Mouse (Mus musculus): ENCODE results near the gene Fgf3.

DNA sequence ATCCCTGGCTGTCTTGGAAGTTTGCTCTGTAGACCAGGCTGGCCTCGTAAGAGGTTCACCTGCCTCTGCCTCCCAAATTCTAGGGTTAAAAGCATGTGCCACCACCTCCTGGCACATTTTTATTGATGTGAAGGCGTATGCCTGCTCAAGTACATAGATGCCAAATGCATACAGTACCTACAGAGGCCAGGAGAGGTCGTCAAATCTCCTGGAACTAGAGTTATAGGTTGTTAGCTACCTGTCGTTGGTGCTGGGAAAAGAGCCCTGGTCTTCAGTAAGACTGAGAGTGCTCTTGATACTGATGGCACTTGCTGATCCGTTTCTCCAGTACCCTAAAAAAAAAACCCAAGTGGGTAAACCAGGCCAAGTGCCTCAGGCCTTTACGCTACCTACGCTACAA is 46.5 kb upstream of the Fgf3 start:
- no peak for TF ChIP-seq POLR2A (IDR thresholded peaks at IDR 0.05; ENCODE audit: low read depth, low read length)
- no peak for TF ChIP-seq CTCF (IDR thresholded peaks at IDR 0.05; ENCODE audit: borderline replicate concordance, insufficient read depth, low read length)

All from embryonic fibroblast, embryonic 13.5 days (primary cell).